Comparison of ENCODE assay signal across 10 mouse cellular contexts in genomic region chr13:55826008-55826671, GRCm38 (mm10). TPM values are rescaled to one million over a fixed set of nuclear protein-coding genes. Genes with fewer than 3 reads are reported as not detected.
DNase-seq lines count a peak whose midpoint lies in the region; ATAC-seq lines count a peak whose summit lies in the region.
"Had no signal": no experiment of that assay in that cellular context is flagged by ENCODE, and none has a peak within 500 bp of the region (broad histone marks: within the 10 kb centered on the region; RNA-seq: fewer than 3 reads in every experiment).

No protein-coding gene starts in this region.

- H3K27ac ChIP-seq in forebrain, embryonic 10.5 days = no peak overlapping the region
- no peak overlapping the region for H3K27ac ChIP-seq in forebrain, embryonic 15.5 days (replicated peaks)
- H3K27ac ChIP-seq in midbrain, embryonic 10.5 days (replicated peaks) = no peak overlapping the region
- H3K27ac ChIP-seq in midbrain, embryonic 15.5 days = no peak overlapping the region
- peak overlapping the region; percentile 49 for H3K27ac ChIP-seq in stomach, embryonic 14.5 days (ENCODE audit: low read length)

- no peak overlapping the region for H3K9ac ChIP-seq in forebrain, embryonic 15.5 days (replicated peaks)
- H3K9ac ChIP-seq in midbrain, embryonic 15.5 days = no peak overlapping the region
- peak overlapping the region; percentile 99 for H3K9ac ChIP-seq in stomach, embryonic 14.5 days (replicated peaks; ENCODE audit: low read depth, low read length)

- peaks cover 100% of the 10 kb centered on the region for H3K27me3 ChIP-seq in forebrain, embryonic 10.5 days (ENCODE audit: poor library complexity, severe bottlenecking)
- peaks cover 88% of the 10 kb centered on the region for H3K27me3 ChIP-seq in forebrain, embryonic 15.5 days
- peaks cover 100% of the 10 kb centered on the region for H3K27me3 ChIP-seq in midbrain, embryonic 10.5 days (ENCODE audit: low read depth, poor library complexity, severe bottlenecking)
- H3K27me3 ChIP-seq in midbrain, embryonic 15.5 days (replicated peaks) = peaks cover 85% of the 10 kb centered on the region
- no peaks in the 10 kb centered on the region for H3K27me3 ChIP-seq in stomach, embryonic 14.5 days (ENCODE audit: control insufficient read depth, insufficient read depth, low read length)

- H3K4me1 ChIP-seq in forebrain, embryonic 10.5 days = peaks cover 38% of the 10 kb centered on the region
- H3K4me1 ChIP-seq in forebrain, embryonic 15.5 days = peaks cover 18% of the 10 kb centered on the region
- H3K4me1 ChIP-seq in midbrain, embryonic 10.5 days = peaks cover 36% of the 10 kb centered on the region
- H3K4me1 ChIP-seq in midbrain, embryonic 15.5 days = peaks cover 18% of the 10 kb centered on the region
- peaks cover 17% of the 10 kb centered on the region; the same call in 1 of the 2 replicates for H3K4me1 ChIP-seq in stomach, embryonic 14.5 days (ENCODE audit: control insufficient read depth, insufficient read depth, low read length)

- no peak for ATAC-seq in forebrain, embryonic 15.5 days (replicated peaks)
- no peak for ATAC-seq in midbrain, embryonic 15.5 days (replicated peaks)
- ATAC-seq in stomach, embryonic 14.5 days (ENCODE audit: insufficient number of reproducible peaks, insufficient read depth, low FRiP score, low read depth) = no peak

- H3K4me2 ChIP-seq in forebrain, embryonic 15.5 days (replicated peaks) = no peak overlapping the region
- H3K4me2 ChIP-seq in midbrain, embryonic 15.5 days = no peak overlapping the region
- H3K4me2 ChIP-seq in stomach, embryonic 14.5 days (replicated peaks; ENCODE audit: low read depth, low read length) = peak overlapping the region; percentile 54

- no peak overlapping the region; the same call in 1 of the 2 replicates for H3K4me3 ChIP-seq in forebrain, embryonic 10.5 days
- H3K4me3 ChIP-seq in forebrain, embryonic 15.5 days = no peak overlapping the region
- no peak overlapping the region for H3K4me3 ChIP-seq in midbrain, embryonic 10.5 days
- H3K4me3 ChIP-seq in midbrain, embryonic 15.5 days = no peak overlapping the region
- H3K4me3 ChIP-seq in stomach, embryonic 14.5 days (ENCODE audit: low read depth, low read length) = peak overlapping the region; percentile 38

- DNase-seq in forebrain, embryonic 10.5 days (ENCODE audit: extremely low spot score, low spot score) = peak; percentile 58
- DNase-seq in midbrain, embryonic 10.5 days (ENCODE audit: low spot score) = peak; percentile 66
- DNase-seq in heart, postnatal 4 days = peak; percentile 33
- DNase-seq in spleen, adult 18-20 months = no peak
- DNase-seq in spleen, adult 12 weeks (ENCODE audit: low spot score) = no peak

- WGBS in forebrain, embryonic 10.5 days = under 1% methylated on average over 56 of the region's 56 CpGs
- 1% methylated on average over 56 of the region's 56 CpGs for WGBS in forebrain, embryonic 15.5 days
- WGBS in midbrain, embryonic 10.5 days = under 1% methylated on average over 56 of the region's 56 CpGs
- under 1% methylated on average over 56 of the region's 56 CpGs for WGBS in midbrain, embryonic 15.5 days
- 6% methylated on average over 55 of the region's 56 CpGs for WGBS in stomach, embryonic 14.5 days

- no peaks in the 10 kb centered on the region for H3K36me3 ChIP-seq in forebrain, embryonic 10.5 days (replicated peaks)
- H3K36me3 ChIP-seq in forebrain, embryonic 15.5 days = no peaks in the 10 kb centered on the region
- no peaks in the 10 kb centered on the region for H3K36me3 ChIP-seq in midbrain, embryonic 10.5 days
- H3K36me3 ChIP-seq in midbrain, embryonic 15.5 days (replicated peaks) = no peaks in the 10 kb centered on the region
- peaks cover 23% of the 10 kb centered on the region for H3K36me3 ChIP-seq in stomach, embryonic 14.5 days (ENCODE audit: control insufficient read depth, insufficient read depth, low read length)

- no peaks in the 10 kb centered on the region for H3K9me3 ChIP-seq in forebrain, embryonic 10.5 days
- H3K9me3 ChIP-seq in forebrain, embryonic 15.5 days = no peaks in the 10 kb centered on the region
- H3K9me3 ChIP-seq in midbrain, embryonic 10.5 days (replicated peaks) = no peaks in the 10 kb centered on the region
- no peaks in the 10 kb centered on the region for H3K9me3 ChIP-seq in midbrain, embryonic 15.5 days
- no peaks in the 10 kb centered on the region for H3K9me3 ChIP-seq in stomach, embryonic 14.5 days (ENCODE audit: control insufficient read depth, low read depth, low read length)

RNA-seq across cellular contexts. Expression of gene Pitx1, which starts 9.9 kb away (rescaled TPM):
- polyA plus RNA-seq in forebrain, embryonic 10.5 days (2016; fragmentation: Nextera tagmentation; extraction: Ambion mirVana) = 1.7 and 3.2 TPM in 2 replicates
- polyA plus RNA-seq in forebrain, embryonic 15.5 days (2015; fragmentation: Nextera tagmentation; extraction: Ambion mirVana) = not detected in 2 replicates
- polyA plus RNA-seq in midbrain, embryonic 10.5 days (2016; fragmentation: Nextera tagmentation; extraction: Ambion mirVana) = 0.42 TPM in 1 of 2 replicates, not detected in the other
- 2.9 and 3.7 TPM in 2 replicates for polyA plus RNA-seq in midbrain, embryonic 15.5 days (2015; fragmentation: Nextera tagmentation; extraction: Ambion mirVana)
- total RNA-seq in heart, postnatal 4 days (2021) = not detected
- 262 and 263 TPM in 2 replicates for polyA plus RNA-seq in stomach, embryonic 14.5 days (2014; fragmentation: Nextera tagmentation; extraction: Ambion mirVana)
- polyA plus RNA-seq: C2C12 had no signal

RNA-seq across cellular contexts. Expression of gene Catsper3, which starts 41.8 kb away (rescaled TPM):
- 0.11 TPM in 2 replicates for polyA plus RNA-seq in forebrain, embryonic 10.5 days (2016; fragmentation: Nextera tagmentation; extraction: Ambion mirVana)
- polyA plus RNA-seq in forebrain, embryonic 15.5 days (2015; fragmentation: Nextera tagmentation; extraction: Ambion mirVana) = not detected in 2 replicates
- not detected in 2 replicates for polyA plus RNA-seq in midbrain, embryonic 10.5 days (2016; fragmentation: Nextera tagmentation; extraction: Ambion mirVana)
- polyA plus RNA-seq in midbrain, embryonic 15.5 days (2015; fragmentation: Nextera tagmentation; extraction: Ambion mirVana) = 0.13 and 0.17 TPM in 2 replicates
- total RNA-seq in heart, postnatal 4 days (2021) = under 1 TPM in 1 of 2 experiments, not detected in 1; 0.33 TPM
- polyA plus RNA-seq in stomach, embryonic 14.5 days (2014; fragmentation: Nextera tagmentation; extraction: Ambion mirVana) = 0.43 TPM in 1 of 2 replicates, not detected in the other
- polyA plus RNA-seq: heart, embryonic 14.5 days had no signal

Comparison
In these comparisons a context has a peak if more than half of its experiments do, and no peak if none do; other contexts are left out.
1. DNase-seq: peak in forebrain, embryonic 10.5 days (single experiment), midbrain, embryonic 10.5 days (single experiment) and heart, postnatal 4 days (single experiment); none in spleen, adult 18-20 months (0 of 2) and spleen, adult 12 weeks (single experiment).
2. RNA of gene Pitx1, which starts 9.9 kb away (polyA plus RNA-seq): 262 to 263 TPM in stomach, embryonic 14.5 days; 1.7 to 3.2 TPM in forebrain, embryonic 10.5 days, 2.9 to 3.7 TPM in midbrain, embryonic 15.5 days, 0.42 TPM in midbrain, embryonic 10.5 days and not detected in forebrain, embryonic 15.5 days; every median in the first group is over 10 times any median in the second.